Mouse (Mus musculus) embryonic facial prominence, embryonic 13.5 days (tissue): ENCODE data around the gene Gprc5c. TPM values are rescaled to one million over a fixed set of nuclear protein-coding genes. Genes with fewer than 3 reads are reported as not detected.

ENCODE experiments used
- ATAC-seq: fragments of 200-750 bp; cut with Nextera tagmentation; 2 replicates; pipeline ENCODE4 v1.8.0; 2017; ENCODE audit warnings: low read depth; ENCODE audit not compliant: insufficient number of reproducible peaks, insufficient read depth, low FRiP score, low TSS enrichment
- H3K27ac ChIP-seq: fragments of 300-500 bp; sonication (generic); 2 replicates; pipeline ENCODE4 v1.5.1; 2015; ENCODE audit warnings: moderate library complexity, mild to moderate bottlenecking, inconsistent platforms
- H3K27me3 ChIP-seq: fragments of 300-500 bp; sonication (generic); 2 replicates; pipeline ENCODE4 v1.6.1; 2015; ENCODE audit warnings: mild to moderate bottlenecking, inconsistent platforms
- H3K36me3 ChIP-seq: fragments of 300-500 bp; sonication (generic); 2 replicates; pipeline ENCODE4 v1.6.1; 2015; ENCODE audit warnings: mild to moderate bottlenecking, inconsistent platforms
- H3K4me1 ChIP-seq: fragments of 300-500 bp; sonication (generic); 2 replicates; pipeline ENCODE4 v1.6.1; 2015; ENCODE audit warnings: inconsistent platforms
- H3K4me2 ChIP-seq: fragments of 300-500 bp; sonication (generic); 2 replicates; pipeline ENCODE4 v1.6.1; 2015; ENCODE audit warnings: moderate library complexity, mild to moderate bottlenecking, inconsistent platforms
- H3K4me3 ChIP-seq: fragments of 300-500 bp; sonication (generic); 2 replicates; pipeline ENCODE4 v1.5.1; 2015; ENCODE audit warnings: mild to moderate bottlenecking, inconsistent platforms
- H3K9ac ChIP-seq: fragments of 300-500 bp; sonication (generic); 2 replicates; pipeline ENCODE4 v1.6.1; 2015; ENCODE audit warnings: mild to moderate bottlenecking, inconsistent platforms
- H3K9me3 ChIP-seq: fragments of 300-500 bp; sonication (generic); 2 replicates; pipeline ENCODE4 v1.6.1; 2016; ENCODE audit warnings: inconsistent platforms
- WGBS: fragments of 180-500 bp; shearing (Covaris S2); methylation state at CpG from one replicate; pipeline ENCODE4 v1.1.7; 2015; ENCODE audit warnings: mixed read lengths; 5-methylcytosine and 5-hydroxymethylcytosine counted together
- polyA plus RNA-seq: library from polyadenylated mRNA; unstranded; fragments of >200 nt; fragmentation: Nextera tagmentation; extraction: Ambion mirVana; gene quantifications from 2 replicates; pipeline ENCODE4 v1.2.1, GENCODE M21; 2015

Gene Gprc5c
- polyA plus RNA-seq, 1 experiment from 2014 or later, result 44.8 TPM

GRCm38 (mm10) chr11:114844464-114845220 is 6.3 kb upstream of the Gprc5c start:
- no peak for ATAC-seq
- Histone ChIP-seq H3K9ac (no peak overlapping the region), H3K9me3 (peaks cover 4% of the 10 kb centered on the region; the same call in 1 of the 2 replicates), H3K27me3 (no peaks in the 10 kb centered on the region; the same call in 1 of the 2 replicates), H3K36me3 (no peaks in the 10 kb centered on the region), H3K27ac (peak overlapping the region; percentile 69), H3K4me3 (no peak overlapping the region), H3K4me2 (peak overlapping the region; percentile 23; the same call in 1 of the 2 replicates), H3K4me1 (peaks cover 25% of the 10 kb centered on the region)
- 55% methylated on average over 7 of the region's 7 CpGs for WGBS

- WGBS, result 68% methylated on average over 4 of the region's 4 CpGs
- H3K4me3 ChIP-seq, result no peak overlapping the region
- no peak overlapping the region for H3K27ac ChIP-seq
- H3K4me1 ChIP-seq, result peaks cover 37% of the 10 kb centered on the region
- no peaks in the 10 kb centered on the region for H3K36me3 ChIP-seq
- peaks cover 3% of the 10 kb centered on the region; the same call in 1 of the 2 replicates for H3K9me3 ChIP-seq
- no peaks in the 10 kb centered on the region; the same call in 1 of the 2 replicates for H3K27me3 ChIP-seq
- no peak overlapping the region for H3K4me2 ChIP-seq
- no peak overlapping the region for H3K9ac ChIP-seq
- ATAC-seq, result no peak
Observed at GRCm38 (mm10) chr11:114846336-114846735, 4.6 kb upstream of the Gprc5c start.

DNA sequence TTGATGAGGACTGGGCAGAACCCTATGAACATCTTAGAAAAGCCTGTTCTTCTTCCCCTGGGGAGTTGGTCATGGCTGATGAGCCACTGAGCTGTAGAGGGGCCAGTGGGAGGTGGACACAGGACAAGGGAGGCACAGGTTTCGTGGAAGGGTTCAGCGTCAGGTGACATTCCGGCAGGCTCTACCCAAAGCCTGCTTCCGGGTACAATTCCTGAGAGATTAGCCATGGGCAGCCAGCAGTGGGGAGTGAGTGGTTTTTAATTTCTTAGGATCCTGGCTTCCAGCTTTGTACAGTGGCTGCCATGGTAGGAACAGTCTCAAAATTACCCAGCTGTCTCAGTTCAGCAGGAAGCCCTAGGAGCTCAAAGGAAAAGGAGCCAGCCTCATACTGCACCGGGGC is 3.9 kb upstream of the Gprc5c start:
- Histone ChIP-seq H3K36me3 (no peaks in the 10 kb centered on the region), H3K4me2 (no peak overlapping the region), H3K9ac (no peak overlapping the region), H3K4me3 (no peak overlapping the region), H3K9me3 (no peaks in the 10 kb centered on the region), H3K27ac (peak overlapping the region; percentile 39; the same call in 1 of the 2 replicates), H3K27me3 (no peaks in the 10 kb centered on the region; the same call in 1 of the 2 replicates), H3K4me1 (peaks cover 37% of the 10 kb centered on the region)
- ATAC-seq, result no peak
- whole genome bisulfite sequencing, result 57% methylated on average over 5 of the region's 5 CpGs

- 0 out of 2 replicates have a peak overlapping the region, but pooled peaks have one; percentile 33 for H3K27ac ChIP-seq
- ATAC-seq, result no peak
- H3K9ac ChIP-seq, result no peak overlapping the region; the same call in 1 of the 2 replicates
- no peaks in the 10 kb centered on the region; the same call in 1 of the 2 replicates for H3K27me3 ChIP-seq
- no peak overlapping the region for H3K4me3 ChIP-seq
- WGBS, result 7% methylated on average over 2 of the region's 2 CpGs
- H3K4me2 ChIP-seq, result peak overlapping the region; percentile 97
- no peaks in the 10 kb centered on the region for H3K36me3 ChIP-seq
- H3K4me1 ChIP-seq, result peaks cover 41% of the 10 kb centered on the region
- H3K9me3 ChIP-seq, result no peaks in the 10 kb centered on the region
Observed at GRCm38 (mm10) chr11:114849572-114849971, 1.4 kb upstream of the Gprc5c start.

DNA sequence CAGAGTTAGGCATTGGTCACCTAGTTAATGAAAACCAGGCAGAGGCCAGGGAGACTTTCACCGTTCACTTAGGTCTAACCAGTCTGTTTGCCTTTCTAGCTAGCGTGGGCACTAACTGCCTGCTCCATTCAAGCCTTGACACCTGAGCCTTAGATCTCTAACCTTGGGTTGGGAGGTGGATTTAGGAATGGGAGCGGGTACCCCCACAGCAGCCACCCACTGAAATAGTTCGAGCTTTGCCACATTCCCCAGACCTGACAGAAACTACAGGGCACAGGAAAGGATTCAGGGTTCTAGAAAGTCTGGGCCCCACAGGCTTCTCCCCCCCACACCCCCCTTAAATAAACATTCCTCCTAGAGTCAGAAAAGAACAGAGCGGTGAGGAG is 893 bp upstream of the Gprc5c start:
- peak overlapping the region; percentile 75 for H3K4me3 ChIP-seq
- H3K4me2 ChIP-seq, result peak overlapping the region; percentile 97
- no peaks in the 10 kb centered on the region; the same call in 1 of the 2 replicates for H3K27me3 ChIP-seq
- H3K27ac ChIP-seq, result 0 out of 2 replicates have a peak overlapping the region, but pooled peaks have one; percentile 33
- H3K36me3 ChIP-seq, result no peaks in the 10 kb centered on the region
- 14% methylated on average over 5 of the region's 5 CpGs for WGBS
- peaks cover 44% of the 10 kb centered on the region for H3K4me1 ChIP-seq
- no peak for ATAC-seq
- no peaks in the 10 kb centered on the region for H3K9me3 ChIP-seq
- peak overlapping the region; percentile 91 for H3K9ac ChIP-seq

- peak overlapping the region; percentile 94 for H3K27ac ChIP-seq
- peak; percentile 3; the same call in 1 of the 2 replicates for ATAC-seq
- no peaks in the 10 kb centered on the region for H3K9me3 ChIP-seq
- H3K27me3 ChIP-seq, result no peaks in the 10 kb centered on the region; the same call in 1 of the 2 replicates
- peak overlapping the region; percentile 75 for H3K4me3 ChIP-seq
- H3K36me3 ChIP-seq, result no peaks in the 10 kb centered on the region
- H3K9ac ChIP-seq, result peak overlapping the region; percentile 91
- peaks cover 44% of the 10 kb centered on the region for H3K4me1 ChIP-seq
- peak overlapping the region; percentile 97 for H3K4me2 ChIP-seq
- WGBS, result 0% methylated on average over 27 of the region's 27 CpGs
Observed at GRCm38 (mm10) chr11:114851269-114851607, 286 bp downstream of the Gprc5c start.

GRCm38 (mm10) chr11:114851608-114852310 is 807 bp downstream of the Gprc5c start:
- Histone ChIP-seq H3K4me1 (peaks cover 44% of the 10 kb centered on the region), H3K9ac (peak overlapping the region; percentile 91), H3K36me3 (no peaks in the 10 kb centered on the region), H3K27ac (peak overlapping the region; percentile 94), H3K4me3 (peak overlapping the region; percentile 75), H3K4me2 (peak overlapping the region; percentile 97), H3K27me3 (no peaks in the 10 kb centered on the region; the same call in 1 of the 2 replicates), H3K9me3 (no peaks in the 10 kb centered on the region)
- WGBS, result under 1% methylated on average over 63 of the region's 65 CpGs
- peak; percentile 65 for ATAC-seq

GRCm38 (mm10) chr11:114852311-114853173 is 1.6 kb downstream of the Gprc5c start:
- peaks cover 38% of the 10 kb centered on the region for H3K4me1 ChIP-seq
- H3K36me3 ChIP-seq, result no peaks in the 10 kb centered on the region
- no peaks in the 10 kb centered on the region for H3K9me3 ChIP-seq
- H3K9ac ChIP-seq, result peak overlapping the region; percentile 91
- H3K4me2 ChIP-seq, result peak overlapping the region; percentile 97
- H3K27ac ChIP-seq, result peak overlapping the region; percentile 94
- under 1% methylated on average over 40 of the region's 40 CpGs for WGBS
- no peak for ATAC-seq
- peak overlapping the region; percentile 75 for H3K4me3 ChIP-seq
- no peaks in the 10 kb centered on the region; the same call in 1 of the 2 replicates for H3K27me3 ChIP-seq

DNA sequence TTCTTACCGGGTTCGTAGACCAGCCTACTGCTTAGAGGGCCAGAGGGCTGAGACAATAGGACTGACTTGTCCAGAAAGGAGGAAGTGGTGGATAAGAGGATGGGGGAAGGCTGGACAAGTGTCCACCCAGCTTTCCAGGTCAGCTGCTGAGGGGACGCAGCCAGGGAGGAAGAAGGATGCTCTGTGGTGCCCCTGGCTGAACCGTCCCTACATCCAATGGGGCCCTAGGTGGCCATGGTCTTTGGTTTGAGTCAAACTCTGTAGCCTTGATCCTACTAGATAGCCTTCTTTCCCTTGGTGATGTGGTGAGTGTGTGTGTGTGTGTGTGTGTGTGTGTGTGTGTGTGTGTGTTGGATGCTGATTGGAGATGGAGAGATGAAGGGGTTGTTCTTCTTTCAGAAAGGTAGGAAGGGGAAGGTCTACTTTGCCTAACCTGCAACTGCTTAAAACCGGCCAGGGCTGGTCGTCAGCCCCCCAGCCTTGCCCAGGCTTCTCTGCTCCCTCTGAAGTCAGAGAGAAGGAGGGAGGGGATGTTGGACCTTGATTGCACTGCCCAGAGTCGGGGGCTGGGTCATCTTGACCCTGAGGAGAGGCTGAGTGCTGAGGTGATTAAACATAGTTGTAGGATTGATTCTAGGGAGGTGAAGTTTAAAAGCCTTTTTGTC is 2.4 kb downstream of the Gprc5c start:
- H3K4me1 ChIP-seq, result peaks cover 38% of the 10 kb centered on the region
- no peak for ATAC-seq

GRCm38 (mm10) chr11:114854581-114854980 is 3.6 kb downstream of the Gprc5c start:
- 74% methylated on average over 6 of the region's 6 CpGs for WGBS
- Histone ChIP-seq H3K9ac (no peak overlapping the region), H3K36me3 (peaks cover 7% of the 10 kb centered on the region), H3K27ac (no peak overlapping the region), H3K27me3 (no peaks in the 10 kb centered on the region), H3K9me3 (no peaks in the 10 kb centered on the region), H3K4me3 (no peak overlapping the region), H3K4me1 (peaks cover 31% of the 10 kb centered on the region), H3K4me2 (no peak overlapping the region)
- no peak for ATAC-seq

More for the DNA sequence above, 2.4 kb downstream of the Gprc5c start:
- H3K27ac ChIP-seq, result peak overlapping the region; percentile 94
- H3K9ac ChIP-seq, result peak overlapping the region; percentile 91
- H3K36me3 ChIP-seq, result no peaks in the 10 kb centered on the region
- peak overlapping the region; percentile 75 for H3K4me3 ChIP-seq
- 6% methylated on average over 7 of the region's 7 CpGs for WGBS
- H3K9me3 ChIP-seq, result no peaks in the 10 kb centered on the region
- peak overlapping the region; percentile 97 for H3K4me2 ChIP-seq
- no peaks in the 10 kb centered on the region; the same call in 1 of the 2 replicates for H3K27me3 ChIP-seq
